Mouse (Mus musculus) lung, adult 2 months (tissue): ENCODE data around the gene Olfr553.

ENCODE experiments used
- CTCF ChIP-seq: fragments of 200-500 bp; IDR thresholded peaks from 2 replicates; pipeline ENCODE4 v1.5.1; 2011; ENCODE audit warnings: mild to moderate bottlenecking, low read length, control low read depth; ENCODE audit not compliant: insufficient read depth
- POLR2A ChIP-seq: fragments of 200-500 bp; IDR thresholded peaks from 2 replicates; pipeline ENCODE4 v1.6.1; 2011; ENCODE audit warnings: low read depth, mild to moderate bottlenecking, control low read depth, low read length, borderline replicate concordance; ENCODE audit errors: extremely low read depth

- TF ChIP-seq POLR2A: no peak
- no peak for TF ChIP-seq CTCF
Measured at GRCm38 (mm10) chr7:102571142-102571541, 46.9 kb downstream of the Olfr553 start, which contains the start of gene Olfr550.
